Mouse (Mus musculus) E14TG2a.4 (cell line): ENCODE measurements at regions not wholly inside any gene's neighbourhood (a gene's known extent, or its start where the extent isn't known, plus 50 kb on each side); places are given as distances from the start of the nearest gene placed in this dataset.

Experiments used
- CTCF ChIP-seq: conservative IDR thresholded peaks from 2 replicates; pipeline ENCODE4 v1.5.1; 2014; ENCODE audit warnings: low read length
- NANOG ChIP-seq: IDR thresholded peaks from 2 replicates; pipeline ENCODE4 v1.6.1; 2014; ENCODE audit warnings: borderline replicate concordance, low read length, mixed read lengths
- POU5F1 ChIP-seq: IDR thresholded peaks from 2 replicates; pipeline ENCODE4 v1.6.1; 2014; ENCODE audit warnings: low read length, borderline replicate concordance

- TF ChIP-seq CTCF (no peak), POU5F1 (no peak), NANOG (no peak)
These were observed 59.7 kb upstream of the Kctd3 start for GRCm38 (mm10) chr1:189067204-189067960.
